ENCODE assay signal across 11 mouse cellular contexts in the genomic region with DNA sequence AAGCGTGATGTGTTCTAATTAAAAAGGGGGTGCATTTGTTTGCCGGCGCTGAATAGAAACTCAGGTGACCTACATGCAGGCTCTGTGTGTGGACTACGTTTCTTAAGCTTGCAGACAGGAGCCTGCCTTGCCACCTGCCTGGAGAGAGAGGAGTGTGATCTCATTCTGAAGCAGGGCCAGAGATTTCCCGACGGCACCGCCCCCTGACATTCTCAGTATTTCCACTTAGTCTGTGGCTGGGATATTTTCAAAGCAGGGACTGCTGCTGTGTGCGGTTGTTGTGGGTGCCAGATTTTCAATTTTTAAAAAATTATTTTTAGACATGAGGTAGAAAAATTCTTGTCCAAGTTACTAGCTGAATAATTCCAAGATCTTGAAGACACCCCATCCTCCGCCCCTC. TPM values are rescaled to one million over a fixed set of nuclear protein-coding genes. Genes with fewer than 3 reads are reported as not detected.
DNase-seq lines count a peak whose midpoint lies in the region; ATAC-seq and TF ChIP-seq lines count a peak whose summit lies in the region.
"Had no signal": no experiment of that assay in that cellular context is flagged by ENCODE, and none has a peak within 500 bp of the region (broad histone marks: within the 10 kb centered on the region; RNA-seq: fewer than 3 reads in every experiment).

No protein-coding gene starts in this region.

- H3K9ac ChIP-seq in kidney, embryonic 16.5 days (replicated peaks; ENCODE audit: low read length): no peak overlapping the region
- H3K9ac ChIP-seq: limb, embryonic 15.5 days had no signal

- H3K9me3 ChIP-seq in kidney, embryonic 16.5 days (ENCODE audit: low read length): no peaks in the 10 kb centered on the region
- H3K9me3 ChIP-seq: limb, embryonic 15.5 days had no signal

- no peak overlapping the region for H3K4me2 ChIP-seq in kidney, embryonic 16.5 days (replicated peaks; ENCODE audit: low read depth, low read length)
- H3K4me2 ChIP-seq: limb, embryonic 15.5 days had no signal

- H3K27me3 ChIP-seq in kidney, adult 2 months (replicated peaks; ENCODE audit: control insufficient read depth, insufficient read depth, low read length): no peaks in the 10 kb centered on the region
- H3K27me3 ChIP-seq in kidney, embryonic 16.5 days (ENCODE audit: insufficient read depth, low read length): no peaks in the 10 kb centered on the region
- H3K27me3 ChIP-seq: limb, embryonic 15.5 days had no signal

- no peak for ATAC-seq in kidney, embryonic 16.5 days (ENCODE audit: low FRiP score, low TSS enrichment)
- ATAC-seq in frontal cortex, adult (ENCODE audit: low TSS enrichment): peak; percentile 92

- H3K4me1 ChIP-seq in kidney, adult 2 months (ENCODE audit: control insufficient read depth, insufficient read depth, low read length): no peaks in the 10 kb centered on the region
- no peaks in the 10 kb centered on the region for H3K4me1 ChIP-seq in kidney, embryonic 16.5 days (ENCODE audit: insufficient read depth, low read length)

- no peak overlapping the region for H3K4me3 ChIP-seq in kidney, adult 2 months (ENCODE audit: insufficient read depth, low read depth, low read length)
- no peak overlapping the region for H3K4me3 ChIP-seq in kidney, embryonic 16.5 days (ENCODE audit: low read length)
- H3K4me3 ChIP-seq: limb, embryonic 15.5 days had no signal

- TF ChIP-seq POLR2A in kidney, adult 2 months (IDR thresholded peaks at IDR 0.05; ENCODE audit: low read depth, low read length): no peak

- DNase-seq in kidney, adult 2 months: peak; percentile 28
- DNase-seq in kidney, postnatal 14 days: peak; percentile 30
- DNase-seq in right cerebral cortex, postnatal 14 days: peak; percentile 63
- DNase-seq in T-cell, adult 2 months (ENCODE audit: low spot score): no peak
- no peak for DNase-seq in ovary, postnatal 14 days (ENCODE audit: low spot score)
- no peak for DNase-seq in c-Kit-positive CD71-positive TER-119-positive erythroid progenitor cells, embryonic 14.5 days (ENCODE audit: low spot score)
- DNase-seq: gastrocnemius, postnatal 36 days had no signal

- no peak for TF ChIP-seq CTCF in kidney, adult 2 months (conservative IDR thresholded peaks at IDR 0.05; ENCODE audit: insufficient read depth, insufficient read length, low read depth, low read length)

- 66% methylated on average over 9 of the region's 9 CpGs for WGBS in kidney, adult 2 months
- 70% methylated on average over 9 of the region's 9 CpGs for WGBS in kidney, embryonic 16.5 days

- H3K36me3 ChIP-seq in kidney, adult 2 months (ENCODE audit: control insufficient read depth, insufficient read depth, low read length): no peaks in the 10 kb centered on the region
- H3K36me3 ChIP-seq in kidney, embryonic 16.5 days (ENCODE audit: insufficient read depth, low read length): no peaks in the 10 kb centered on the region
- H3K36me3 ChIP-seq: limb, embryonic 15.5 days had no signal

- peak overlapping the region; percentile 33; the same call in 1 of the 2 replicates for H3K27ac ChIP-seq in kidney, adult 2 months (ENCODE audit: insufficient read depth, low read depth, low read length)
- H3K27ac ChIP-seq in kidney, embryonic 16.5 days (ENCODE audit: low read length): no peak overlapping the region
- H3K27ac ChIP-seq: limb, embryonic 15.5 days had no signal

RNA-seq across cellular contexts. Expression of a gene that starts 19.8 kb away (rescaled TPM):
- polyA plus RNA-seq in kidney, adult 2 months (2012; rRNA removed): not detected in 2 replicates
- polyA plus RNA-seq in kidney, embryonic 16.5 days (2015; fragmentation: Nextera tagmentation; extraction: Ambion mirVana): not detected in 2 replicates

RNA-seq across cellular contexts. Expression of a gene that starts 21.3 kb away (rescaled TPM):
- polyA plus RNA-seq in kidney, adult 2 months (2012; rRNA removed): 0.42 and 0.47 TPM in 2 replicates
- polyA plus RNA-seq in kidney, embryonic 16.5 days (2015; fragmentation: Nextera tagmentation; extraction: Ambion mirVana): 0.26 and 0.31 TPM in 2 replicates

RNA-seq across cellular contexts. Expression of a gene that starts 34.4 kb away (rescaled TPM):
- polyA plus RNA-seq in kidney, adult 2 months (2012; rRNA removed): 16.6 and 18.6 TPM in 2 replicates
- 260 and 277 TPM in 2 replicates for polyA plus RNA-seq in kidney, embryonic 16.5 days (2015; fragmentation: Nextera tagmentation; extraction: Ambion mirVana)

RNA-seq across cellular contexts. Expression of a gene that starts 57.5 kb away (rescaled TPM):
- 0.03 TPM in 1 of 2 replicates, not detected in the other for polyA plus RNA-seq in kidney, adult 2 months (2012; rRNA removed)
- polyA plus RNA-seq in kidney, embryonic 16.5 days (2015; fragmentation: Nextera tagmentation; extraction: Ambion mirVana): not detected in 2 replicates
- polyA plus RNA-seq: limb, embryonic 15.5 days; stomach, embryonic 14.5 days had no signal

Comparison
In these comparisons a context has a peak if more than half of its experiments do, and no peak if none do; other contexts are left out.
1. RNA of a gene that starts 34.4 kb away (polyA plus RNA-seq): 260 to 277 TPM in kidney, embryonic 16.5 days; 16.6 to 18.6 TPM in kidney, adult 2 months; every median in the first group is over 10 times any median in the second.
2. DNase-seq: peak in kidney, adult 2 months (single experiment), kidney, postnatal 14 days (single experiment) and right cerebral cortex, postnatal 14 days (single experiment); none in T-cell, adult 2 months (single experiment), ovary, postnatal 14 days (single experiment) and c-Kit-positive CD71-positive TER-119-positive erythroid progenitor cells, embryonic 14.5 days (single experiment).